Mouse (Mus musculus) liver, embryonic 11.5 days (tissue): ENCODE measurements around the gene Gm14391. TPM values are rescaled to one million over a fixed set of nuclear protein-coding genes. Genes with fewer than 3 reads are reported as not detected.
"Not testable (repeated sequence)": the region's sequence is repeated elsewhere in the genome, so short reads cannot be mapped to it uniquely, and the experiment has no call there.

Source experiments
- ATAC-seq: fragments of 200-750 bp; cut with Nextera tagmentation; replicated peaks from 2 replicates; pipeline ENCODE4 v1.8.0; 2017; ENCODE audit warnings: moderate number of reproducible peaks, mild to moderate bottlenecking, moderate TSS enrichment, moderate library complexity; ENCODE audit not compliant: low FRiP score
- DNase-seq: peaks from one replicate; pipeline ENCODE4 v3.0.0-alpha.2; 2017; ENCODE audit warnings: low spot score
- H3K27ac ChIP-seq: fragments of 300-500 bp; sonication (generic); 2 replicates; pipeline ENCODE4 v1.5.1; 2014; ENCODE audit warnings: mild to moderate bottlenecking, low read depth, low read length, control low read depth
- H3K27me3 ChIP-seq: fragments of 300-500 bp; sonication (generic); replicated peaks from 2 replicates; pipeline ENCODE4 v1.6.1; 2014; ENCODE audit warnings: low read length, mixed read lengths; ENCODE audit not compliant: control insufficient read depth, insufficient read depth
- H3K36me3 ChIP-seq: fragments of 300-500 bp; sonication (generic); 2 replicates; pipeline ENCODE4 v1.6.1; 2014; ENCODE audit warnings: mild to moderate bottlenecking, low read length, moderate library complexity, mixed read lengths; ENCODE audit not compliant: control insufficient read depth, insufficient read depth
- H3K4me1 ChIP-seq: fragments of 300-500 bp; sonication (generic); replicated peaks from 2 replicates; pipeline ENCODE4 v1.6.1; 2014; ENCODE audit warnings: low read length, mixed read lengths; ENCODE audit not compliant: control insufficient read depth, insufficient read depth
- H3K4me2 ChIP-seq: fragments of 300-500 bp; sonication (generic); 2 replicates; pipeline ENCODE4 v1.6.1; 2014; ENCODE audit warnings: mild to moderate bottlenecking, control low read depth, moderate library complexity
- H3K4me3 ChIP-seq: fragments of 300-500 bp; sonication (generic); 2 replicates; pipeline ENCODE4 v1.5.1; 2014; ENCODE audit warnings: low read depth, low read length, control low read depth
- H3K9ac ChIP-seq: fragments of 300-500 bp; sonication (generic); 2 replicates; pipeline ENCODE4 v1.6.1; 2014; ENCODE audit warnings: low read depth, low read length, control low read depth
- H3K9me3 ChIP-seq: fragments of 300-500 bp; sonication (generic); 2 replicates; pipeline ENCODE4 v1.6.1; 2016; ENCODE audit warnings: low read length, inconsistent platforms, mixed read lengths; ENCODE audit not compliant: control insufficient read depth
- WGBS: fragments of 180-500 bp; shearing (Covaris S2); extraction: QIAGEN DNeasy Blood & Tissue Kit; methylation state at CpG from one replicate; pipeline ENCODE4 v1.1.7; 2014; 5-methylcytosine and 5-hydroxymethylcytosine counted together
- polyA plus RNA-seq: library from polyadenylated mRNA; unstranded; fragments of >200 nt; fragmentation: Nextera tagmentation; extraction: Ambion mirVana; gene quantifications from 2 replicates; pipeline ENCODE4 v1.2.1, GENCODE M21; 2014

Gene Gm14391
- polyA plus RNA-seq, 1 experiment from 2014 or later: 5.1 TPM

GRCm38 (mm10) chr2:175165110-175165509 lies 41.6 kb downstream of the Gm14391 start:
- not testable (repeated sequence) for H3K9me3 ChIP-seq, H3K27ac ChIP-seq, ATAC-seq, H3K27me3 ChIP-seq, H3K9ac ChIP-seq, H3K36me3 ChIP-seq, H3K4me3 ChIP-seq, H3K4me2 ChIP-seq, H3K4me1 ChIP-seq, DNase-seq
- WGBS: 91% methylated on average over 12 of the region's 12 CpGs

- H3K4me1 ChIP-seq, H3K9me3 ChIP-seq, H3K27ac ChIP-seq, H3K27me3 ChIP-seq, H3K4me3 ChIP-seq, ATAC-seq, H3K4me2 ChIP-seq, DNase-seq, H3K9ac ChIP-seq, H3K36me3 ChIP-seq: not testable (repeated sequence)
- WGBS: 83% methylated on average over 4 of the region's 4 CpGs
These were observed 45.3 kb downstream of the Gm14391 start for GRCm38 (mm10) chr2:175161438-175161837.

GRCm38 (mm10) chr2:175158642-175159041 lies 48.1 kb downstream of the Gm14391 start:
- H3K4me3 ChIP-seq: no peak overlapping the region
- no peaks in the 10 kb centered on the region for H3K36me3 ChIP-seq
- H3K4me2 ChIP-seq: no peak overlapping the region
- H3K27me3 ChIP-seq: no peaks in the 10 kb centered on the region
- DNase-seq (no peak), ATAC-seq (no peak)
- 67% methylated on average over 3 of the region's 3 CpGs for WGBS
- no peak overlapping the region for H3K9ac ChIP-seq
- no peaks in the 10 kb centered on the region for H3K4me1 ChIP-seq
- H3K27ac ChIP-seq: no peak overlapping the region
- no peaks in the 10 kb centered on the region for H3K9me3 ChIP-seq

- Histone ChIP-seq H3K27ac (no peak overlapping the region), H3K9ac (no peak overlapping the region), H3K27me3 (no peaks in the 10 kb centered on the region), H3K9me3 (no peaks in the 10 kb centered on the region), H3K4me2 (no peak overlapping the region), H3K36me3 (no peaks in the 10 kb centered on the region), H3K4me3 (no peak overlapping the region), H3K4me1 (no peaks in the 10 kb centered on the region)
- ATAC-seq: no peak
- no peak for DNase-seq
- 91% methylated on average over 13 of the region's 13 CpGs for WGBS
These were observed 50.0 kb downstream of the Gm14391 start for GRCm38 (mm10) chr2:175156696-175157095.

GRCm38 (mm10) chr2:175141993-175142295 lies 64.8 kb downstream of the Gm14391 start, which contains the start of gene Gm14399:
Gene Gm14399, minus strand, starts transcription at chr2:175142012.
- not testable (repeated sequence) for DNase-seq, H3K27me3 ChIP-seq, ATAC-seq, H3K27ac ChIP-seq, H3K4me1 ChIP-seq, H3K9me3 ChIP-seq, H3K36me3 ChIP-seq
- H3K9ac ChIP-seq: peak within 1 kb of the TSS; percentile 34; the same call in 1 of the 2 replicates
- peak within 1 kb of the TSS; percentile 34 for H3K4me2 ChIP-seq
- WGBS: 0% methylated on average over 1 of the region's 2 CpGs
- H3K4me3 ChIP-seq: peak within 1 kb of the TSS; percentile 49

GRCm38 (mm10) chr2:175141118-175141992 lies 65.4 kb downstream of the Gm14391 start:
- H3K9me3 ChIP-seq, H3K27ac ChIP-seq, ATAC-seq, H3K4me1 ChIP-seq, H3K36me3 ChIP-seq, DNase-seq, H3K27me3 ChIP-seq: not testable (repeated sequence)
- peak overlapping the region; percentile 34 for H3K4me2 ChIP-seq
- H3K4me3 ChIP-seq: peak overlapping the region; percentile 49
- H3K9ac ChIP-seq: peak overlapping the region; percentile 34; the same call in 1 of the 2 replicates
- 4% methylated on average over 22 of the region's 25 CpGs for whole genome bisulfite sequencing

Other genes starting within 250 kb of the Gm14391 start
- not detected in 2 replicates for gene Gm14444, start 196.7 kb downstream of the Gm14391 start, polyA plus RNA-seq
- 1.1 TPM in 1 of 2 replicates, not detected in the other for gene Gm14393, start 139.1 kb downstream of the Gm14391 start, polyA plus RNA-seq
- 3.8 and 4.0 TPM in 2 replicates for gene Gm14399, start 64.9 kb downstream of the Gm14391 start, polyA plus RNA-seq
- gene Gm14443, start 31.0 kb downstream of the Gm14391 start, polyA plus RNA-seq: 0.21 and 0.51 TPM in 2 replicates
- 0.18 and 4.3 TPM in 2 replicates for gene Gm14440, start 68.2 kb upstream of the Gm14391 start, polyA plus RNA-seq
- 16.8 and 17.6 TPM in 2 replicates for gene Gm4631, start 131.3 kb upstream of the Gm14391 start, polyA plus RNA-seq
- gene Zfp968, start 165.5 kb upstream of the Gm14391 start, polyA plus RNA-seq: 4.3 and 5.1 TPM in 2 replicates
- gene Gm4724, start 228.9 kb upstream of the Gm14391 start, polyA plus RNA-seq: 4.7 and 6.5 TPM in 2 replicates